Mouse (Mus musculus): Measurements from ENCODE around the gene Gldc.
"Not testable (repeated sequence)": the region's sequence is repeated elsewhere in the genome, so short reads cannot be mapped to it uniquely, and the experiment has no call there.

- TF ChIP-seq CTCF (IDR thresholded peaks at IDR 0.05; ENCODE audit: low read depth, low read length); TAL1 (conservative IDR thresholded peaks at IDR 0.05; ENCODE audit: low read depth, low read length); GATA1 (IDR thresholded peaks at IDR 0.05; ENCODE audit: borderline replicate concordance, low read length); POLR2AphosphoS5 (IDR thresholded peaks at IDR 0.05; ENCODE audit: insufficient replicate concordance, low read depth, low read length): not testable (repeated sequence)
Observed at GRCm38 (mm10) chr19:30209006-30209405, 33.8 kb upstream of the Gldc start.

Measured in G1E (cell line).